Mouse (Mus musculus): ENCODE data around the gene Klrb1f.
"Not testable (repeated sequence)": the region's sequence is repeated elsewhere in the genome, so short reads cannot be mapped to it uniquely, and the experiment has no call there.

Klrb1f gene

DNA sequence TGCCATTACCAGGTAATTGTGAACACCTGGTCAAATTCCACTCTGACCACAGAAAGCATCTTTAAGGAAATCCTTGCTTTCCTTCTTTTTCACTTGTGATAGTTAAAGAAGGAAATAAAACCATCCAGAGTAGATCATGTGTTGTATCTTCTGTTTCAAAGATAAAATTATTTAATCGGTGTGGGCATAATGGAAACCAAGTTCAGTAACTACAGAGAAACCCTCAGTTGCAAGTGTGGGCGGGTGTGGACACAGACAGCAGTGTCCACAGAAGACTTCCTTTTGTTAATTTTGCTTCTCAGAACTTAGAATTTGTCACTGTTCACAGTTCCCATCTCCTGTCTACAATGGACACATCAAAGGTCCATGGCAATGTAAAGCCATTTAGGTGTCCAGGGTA, at the start of gene Klrb1f:
Gene Klrb1f (plus strand): TSS at position 301 of the 400 bp plus-strand sequence.
- no peak for DNase-seq (ENCODE audit: low spot score in 2 of 2)

DNA sequence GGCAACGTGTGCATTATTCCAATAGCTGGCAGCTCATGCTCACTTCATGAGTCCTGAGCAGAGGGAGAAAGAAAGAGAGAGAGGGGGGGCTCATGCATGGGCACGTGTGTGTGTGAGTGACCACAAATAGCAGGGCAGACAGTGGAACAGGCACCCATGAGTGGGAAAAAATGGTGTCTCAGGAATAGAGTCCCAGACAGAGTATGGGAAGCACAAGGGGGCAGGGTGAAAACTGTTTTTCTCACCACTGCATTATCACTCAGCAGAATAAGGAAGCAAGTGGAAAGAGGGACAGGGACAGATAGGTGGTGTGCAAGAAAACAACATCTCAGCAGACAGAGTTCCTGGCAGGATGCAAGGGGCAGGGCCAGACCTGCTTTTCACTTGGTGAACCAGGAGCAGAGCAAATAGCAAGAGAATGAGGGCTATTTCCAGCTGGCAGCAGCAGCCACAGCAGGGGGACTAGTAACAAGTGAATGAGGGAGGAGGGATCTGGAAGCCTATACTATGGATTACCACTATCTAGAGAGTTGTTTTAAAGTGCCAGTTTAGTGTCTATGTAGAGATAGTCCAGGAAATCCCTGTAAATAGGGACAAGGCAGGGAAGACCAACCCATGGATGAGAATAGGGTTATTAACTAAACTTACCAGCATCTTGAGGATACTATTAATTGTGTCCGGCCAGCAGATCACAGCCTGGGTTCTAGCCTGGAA, 49.5 kb upstream of the Klrb1f start:
- no peak for DNase-seq (ENCODE audit: low spot score in 2 of 2)

DNA sequence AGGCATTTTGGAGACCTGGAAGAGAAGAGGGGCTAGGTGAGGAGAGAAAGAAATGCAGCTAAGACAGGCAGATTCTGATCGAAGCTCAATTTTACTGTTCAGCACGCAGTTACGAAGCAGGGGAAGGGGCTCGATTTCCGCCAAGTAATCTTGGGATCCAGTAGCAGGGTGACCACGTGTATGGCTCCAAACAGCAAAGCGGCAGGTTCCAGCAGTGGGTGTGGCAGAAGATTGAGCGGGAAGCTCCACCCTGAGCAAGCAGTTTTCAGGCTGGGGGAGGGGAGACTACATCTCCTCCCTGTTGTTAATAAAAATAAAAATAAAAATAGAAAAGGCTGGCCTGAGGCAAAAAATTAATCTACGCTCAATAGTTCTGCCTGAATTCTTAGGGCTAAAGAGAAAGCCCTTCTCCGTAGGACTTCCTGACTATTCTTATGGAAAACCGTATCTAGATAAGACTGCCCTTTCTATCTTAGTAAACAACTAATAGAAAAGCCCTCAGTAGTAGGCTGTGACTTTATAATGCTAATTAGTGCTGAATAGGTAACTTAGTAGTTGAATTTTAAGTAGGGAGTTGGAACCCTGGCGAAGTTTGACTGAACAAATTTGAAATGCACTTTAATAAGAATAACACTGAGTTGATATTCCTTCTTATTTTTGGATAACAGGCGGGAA, 48.8 kb upstream of the Klrb1f start:
- DNase-seq (ENCODE audit: low spot score in 2 of 2): no peak

DNA sequence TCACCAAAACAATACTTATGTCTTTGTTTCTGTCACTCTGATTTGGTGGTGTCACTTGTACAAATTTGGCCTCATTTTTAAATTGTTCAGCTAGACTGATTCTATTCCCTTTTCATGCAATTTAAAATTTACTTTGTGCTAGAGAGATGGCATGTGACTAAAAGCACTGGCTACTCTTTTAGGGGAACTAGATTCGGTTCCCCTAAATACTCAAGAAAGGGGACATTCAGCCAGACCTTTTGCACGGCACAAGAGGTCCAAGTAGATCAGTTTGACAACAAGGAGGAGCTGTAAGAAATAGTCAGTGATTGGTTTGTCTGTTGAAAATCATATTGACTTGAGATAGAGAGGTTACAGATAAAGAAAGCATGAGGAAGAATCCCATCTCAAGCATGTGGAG, 44.3 kb upstream of the Klrb1f start:
- no peak for DNase-seq (ENCODE audit: low spot score in 2 of 2)

DNA sequence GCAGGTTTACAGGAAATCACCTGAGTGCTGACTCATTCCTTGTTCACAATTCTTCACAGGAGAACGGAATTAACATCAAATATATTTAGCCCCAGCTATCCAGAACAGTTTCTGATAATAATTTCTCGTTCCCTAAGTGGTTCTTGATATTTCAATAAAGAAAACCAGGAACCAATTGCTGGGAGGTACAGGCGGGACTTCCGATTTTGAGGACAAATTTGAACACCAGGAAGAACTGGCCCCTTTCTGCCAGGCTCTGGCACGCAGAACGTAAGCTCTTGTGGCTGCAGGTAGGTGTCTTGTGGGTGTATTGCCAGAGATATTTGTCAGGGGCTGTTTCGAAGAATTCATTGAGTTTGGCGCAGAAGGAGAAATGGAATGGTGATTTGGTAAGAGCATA, 37.1 kb upstream of the Klrb1f start:
- no peak for DNase-seq (ENCODE audit: low spot score in 2 of 2)

DNA sequence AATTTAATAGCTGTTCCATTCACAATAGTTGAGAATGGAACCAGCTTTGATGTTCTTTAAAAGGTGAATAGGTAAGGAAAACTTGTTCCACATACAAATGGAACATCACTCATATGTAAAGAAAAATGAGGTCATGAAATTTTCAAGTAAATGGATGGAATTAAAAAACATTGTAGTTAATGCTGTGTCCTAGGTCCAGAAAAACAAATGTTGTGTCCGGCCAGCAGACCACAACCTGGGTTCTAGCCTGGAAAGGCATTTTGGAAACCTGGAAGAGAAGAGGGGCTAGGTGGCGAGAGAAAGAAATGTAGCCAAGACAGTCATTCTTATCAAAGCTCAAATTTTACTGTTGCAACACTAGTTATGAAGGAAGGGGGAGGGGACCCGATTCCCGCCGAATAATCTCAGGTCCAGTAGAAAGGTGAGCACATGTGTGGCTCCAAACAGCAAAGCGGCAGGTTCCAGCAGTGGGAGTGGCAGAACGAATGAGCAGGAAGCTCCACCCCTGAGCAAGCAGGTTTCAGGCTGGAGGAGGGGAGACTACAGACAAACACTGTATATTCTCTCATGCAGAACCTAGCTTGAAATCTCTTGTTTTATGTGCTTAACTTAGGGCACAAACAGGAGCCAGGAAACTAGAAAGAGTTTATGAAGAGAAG, 35.7 kb upstream of the Klrb1f start:
- not testable (repeated sequence) for DNase-seq (ENCODE audit: low spot score in 2 of 2)

DNA sequence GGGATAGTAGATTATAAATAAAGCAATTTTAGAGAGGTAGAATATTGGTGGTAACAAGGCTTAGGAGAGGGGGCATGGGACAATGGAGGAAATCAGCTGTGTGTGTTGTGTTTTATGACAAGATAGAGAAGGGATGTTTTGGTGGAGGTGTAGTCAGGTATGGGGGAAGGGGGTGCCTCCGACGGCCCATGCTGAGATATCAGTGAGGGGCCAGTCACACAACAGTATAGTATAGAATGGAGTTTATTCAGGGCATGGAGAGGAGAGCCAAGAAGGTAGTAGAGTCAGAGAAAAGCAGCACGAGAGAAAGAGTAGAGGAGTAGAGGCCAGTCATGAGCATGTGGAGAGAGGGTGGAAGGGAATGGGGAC, 35.2 kb upstream of the Klrb1f start:
- DNase-seq (ENCODE audit: low spot score in 2 of 2): no peak

DNA sequence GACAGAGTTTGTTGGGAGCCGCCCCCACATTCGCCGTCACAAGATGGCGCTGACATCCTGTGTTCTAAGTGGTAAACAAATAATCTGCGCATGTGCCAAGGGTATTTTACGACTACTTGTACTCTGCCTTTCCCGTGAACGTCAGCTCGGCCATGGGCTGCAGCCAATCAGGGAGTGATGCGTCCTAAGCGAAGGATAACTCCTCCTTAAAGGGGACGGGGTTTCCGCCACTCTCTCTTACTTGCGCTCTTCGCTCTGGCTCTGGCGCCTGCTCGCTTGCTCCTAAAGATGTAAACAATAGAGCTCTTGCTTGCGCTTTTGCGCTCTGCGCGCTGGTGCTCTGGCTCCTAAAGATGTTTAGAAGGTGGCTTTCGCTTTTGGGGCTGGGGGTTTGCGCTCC, 33.7 kb upstream of the Klrb1f start:
- DNase-seq (ENCODE audit: low spot score in 2 of 2): not testable (repeated sequence)

DNA sequence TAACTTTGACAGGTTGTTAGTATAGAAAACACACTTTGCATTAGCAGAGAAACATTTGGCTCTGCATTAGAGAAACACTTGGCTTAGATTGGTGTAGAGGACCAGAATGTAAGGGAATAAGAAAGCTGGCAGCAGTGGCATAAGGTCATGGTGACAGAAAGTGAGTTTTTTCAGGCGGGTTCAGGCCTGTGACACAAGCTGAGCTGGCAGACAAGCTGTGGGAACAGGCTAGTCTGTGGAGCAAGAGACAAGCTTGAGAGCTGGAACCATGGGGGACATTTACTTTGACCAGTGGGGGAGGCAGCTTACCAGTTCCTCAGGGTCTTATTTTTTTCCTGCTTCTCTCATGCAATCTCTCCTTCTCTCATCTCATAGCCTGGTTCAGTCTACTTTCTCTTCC, 32.7 kb upstream of the Klrb1f start:
- no peak for DNase-seq (ENCODE audit: low spot score in 2 of 2)

DNA sequence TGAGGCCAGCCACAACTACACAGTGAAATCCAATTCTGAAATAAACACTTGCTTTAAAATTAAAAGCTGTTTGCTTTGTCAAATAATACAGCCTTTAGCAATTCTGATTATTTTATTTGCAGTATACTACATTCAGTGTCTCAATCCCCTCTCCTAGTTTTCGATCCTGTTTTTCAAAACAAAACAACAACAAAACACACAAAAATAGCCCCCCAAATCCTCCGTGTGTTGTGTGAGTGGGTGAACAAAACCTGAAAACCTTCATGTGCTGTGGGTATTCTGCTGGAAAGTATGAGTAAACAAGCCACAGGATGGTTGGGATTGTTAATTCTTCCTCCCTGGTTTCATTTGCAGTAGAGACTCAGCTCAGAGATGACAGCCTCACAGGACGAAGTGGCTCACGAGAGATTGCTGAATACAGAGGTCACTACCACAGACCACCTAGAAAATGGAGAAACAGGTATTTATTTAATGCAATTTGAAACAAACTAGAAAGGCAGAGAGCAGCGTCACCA, 31.9 kb upstream of the Klrb1f start:
- no peak for DNase-seq (ENCODE audit: low spot score in 2 of 2)

DNA sequence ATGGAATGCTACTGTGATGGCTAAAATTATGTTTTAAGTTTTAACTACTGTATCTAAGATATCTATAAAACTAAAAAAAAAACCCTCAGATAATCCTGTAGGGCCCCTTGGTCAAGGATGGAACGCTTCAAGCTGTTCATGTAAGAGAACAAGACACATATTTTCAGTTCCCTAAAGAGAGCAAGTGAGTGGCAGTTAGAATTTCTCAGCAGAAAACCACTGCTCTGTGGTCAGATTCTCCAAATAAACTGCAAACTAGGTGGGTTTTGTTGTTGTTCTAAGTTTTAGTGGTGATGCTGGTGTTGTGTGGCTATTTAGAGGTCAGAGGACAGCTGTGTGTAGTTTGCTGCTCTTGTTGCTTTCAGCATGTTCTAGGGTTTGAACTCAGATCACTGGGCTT, 31.3 kb upstream of the Klrb1f start:
- peak; percentile 32 to 49 for DNase-seq (ENCODE audit: low spot score in 2 of 2)

DNA sequence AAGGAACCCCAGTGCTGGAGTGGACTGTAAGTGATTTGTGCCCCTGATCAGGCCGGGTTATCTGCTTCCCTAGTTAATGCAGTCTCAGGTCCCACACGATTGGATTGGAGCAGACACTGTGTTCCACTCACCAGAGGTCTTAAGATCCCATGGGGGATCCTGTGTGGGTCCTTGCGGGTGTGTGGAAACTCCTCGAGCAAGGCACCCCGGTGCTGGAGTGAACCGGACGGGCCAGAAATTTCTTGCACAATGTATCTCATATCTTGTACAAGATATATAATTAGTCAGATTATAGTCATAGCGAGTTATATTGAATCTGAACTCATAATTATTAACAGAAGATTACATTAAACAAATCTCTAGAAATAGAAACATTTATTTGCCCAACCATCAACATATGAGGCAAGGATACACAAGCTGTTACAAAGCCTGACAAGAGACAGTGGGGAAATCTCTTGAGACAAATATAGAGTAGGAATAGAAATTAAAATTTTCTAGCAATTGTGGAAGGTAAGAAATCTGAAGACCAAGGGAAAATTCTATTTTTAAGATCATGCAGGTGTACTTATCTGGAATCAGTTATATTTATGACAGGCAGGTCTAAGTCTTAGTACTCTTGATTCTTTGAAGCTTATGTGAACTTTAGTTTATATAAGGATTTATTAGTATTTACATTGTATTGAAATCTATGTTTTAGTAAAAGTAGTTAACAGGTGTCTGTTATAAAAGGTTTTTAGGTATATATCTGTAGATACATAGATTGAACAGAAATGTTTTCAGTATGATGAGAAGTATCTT, 18.1 kb upstream of the Klrb1f start:
- no peak for DNase-seq (ENCODE audit: low spot score in 2 of 2)

DNA sequence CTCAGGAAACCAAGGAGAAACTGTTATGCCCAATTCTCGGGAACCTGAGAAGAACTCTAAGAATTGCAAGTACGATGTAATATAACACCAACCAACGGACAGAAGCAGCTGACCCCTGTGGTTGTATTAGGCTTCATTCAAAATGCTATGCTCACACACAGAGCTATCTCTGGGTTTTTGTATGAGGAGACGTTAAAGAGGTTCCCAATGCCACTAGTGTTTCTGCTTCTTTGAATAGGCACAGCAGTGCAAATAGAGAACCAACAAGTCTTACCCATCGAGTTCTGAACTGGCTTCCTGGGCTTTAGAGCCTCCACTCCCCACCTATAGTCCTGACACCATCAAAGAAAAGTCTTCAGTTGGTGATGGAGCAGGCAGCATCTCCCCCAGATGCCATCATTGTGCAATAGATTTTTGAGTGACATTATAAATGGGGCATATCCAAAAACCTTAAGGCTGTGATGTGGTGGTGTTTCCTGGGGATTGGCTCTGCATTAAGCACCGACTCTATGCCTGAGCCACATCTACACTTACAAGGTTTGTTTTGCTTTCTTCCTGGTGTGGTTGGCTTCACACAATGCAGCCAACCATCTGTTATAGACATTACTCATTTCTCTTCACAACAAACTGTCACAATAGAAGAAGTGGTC, 15.4 kb upstream of the Klrb1f start:
- DNase-seq (ENCODE audit: low spot score in 2 of 2): no peak

DNA sequence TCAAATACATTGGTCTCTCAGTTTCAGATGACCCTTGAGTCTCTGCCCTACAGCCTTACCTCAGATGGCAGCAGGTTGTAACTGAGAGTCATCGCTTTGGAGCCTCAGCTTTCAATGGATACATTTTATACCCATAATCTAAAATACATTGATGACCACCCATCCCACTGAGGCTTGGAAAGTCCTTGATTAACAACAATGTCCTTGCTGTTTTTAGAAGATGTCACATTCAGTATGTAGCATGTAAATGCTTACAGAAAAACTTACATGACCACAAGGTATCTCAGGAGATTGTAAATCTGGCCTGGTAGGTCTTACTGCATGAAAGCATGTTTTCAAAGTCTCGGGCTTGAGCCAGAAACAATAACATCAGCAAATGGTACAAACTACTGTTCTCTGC, 14.7 kb upstream of the Klrb1f start:
- DNase-seq (ENCODE audit: low spot score in 2 of 2): no peak

DNA sequence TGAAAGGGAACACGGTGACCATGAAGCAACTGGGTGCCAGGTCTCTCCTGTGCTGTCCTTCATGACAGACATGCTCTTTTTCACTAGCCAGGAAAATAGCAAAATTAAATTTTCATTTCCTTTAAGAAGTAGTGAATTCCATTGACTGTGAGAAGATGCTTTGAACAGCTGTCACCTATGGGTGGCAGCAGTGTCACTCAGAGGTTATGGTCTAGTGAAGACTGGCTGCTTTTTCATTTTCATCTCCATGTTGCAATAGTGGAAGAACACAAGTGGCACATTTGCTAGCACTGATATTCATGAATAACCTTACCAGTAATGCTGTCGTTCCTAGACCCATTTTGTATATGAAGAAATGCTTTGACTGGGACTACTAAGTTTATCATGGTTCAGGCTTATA, 12.3 kb upstream of the Klrb1f start:
- DNase-seq (ENCODE audit: low spot score in 2 of 2): peak; percentile 58 to 64

DNA sequence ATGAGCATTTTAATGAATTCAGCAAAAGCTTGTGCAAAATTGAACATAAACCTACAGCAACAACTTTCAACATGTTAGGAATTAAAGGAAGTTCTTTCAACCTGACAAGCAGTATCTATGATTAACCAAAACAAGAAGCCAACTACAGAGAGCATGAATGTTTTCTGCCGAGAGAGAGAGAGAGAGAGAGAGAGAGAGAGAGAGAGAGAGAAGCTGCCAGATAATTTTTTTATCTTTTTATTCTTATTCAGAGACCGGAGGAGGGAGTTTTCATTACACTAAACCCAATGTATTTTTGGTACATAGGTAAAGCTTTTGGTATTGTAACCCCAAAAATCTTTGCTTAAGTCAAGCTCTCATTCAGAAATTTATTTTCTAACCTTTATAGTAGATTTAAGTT, 10.7 kb upstream of the Klrb1f start:
- no peak for DNase-seq (ENCODE audit: low spot score in 2 of 2)

DNA sequence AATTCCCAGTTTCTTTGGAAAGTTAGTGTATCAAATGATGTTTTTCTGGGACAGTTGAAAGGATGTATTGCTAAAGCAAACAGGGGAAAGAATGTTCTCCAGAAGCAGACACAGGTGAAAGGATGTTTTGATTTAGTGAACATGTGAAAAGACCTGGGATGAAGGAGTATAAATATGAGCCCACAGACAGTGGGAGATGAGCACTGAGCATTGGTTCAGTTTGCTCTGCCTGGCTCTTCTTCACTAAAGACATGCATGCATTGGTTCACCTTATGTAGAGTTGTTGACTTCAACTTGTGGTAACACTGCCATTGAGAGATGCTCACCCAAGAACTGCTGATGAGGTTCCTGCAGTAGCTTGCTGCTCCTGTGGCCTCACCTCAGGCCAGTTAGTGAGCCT, 9.4 kb upstream of the Klrb1f start:
- no peak for DNase-seq (ENCODE audit: low spot score in 2 of 2)

DNA sequence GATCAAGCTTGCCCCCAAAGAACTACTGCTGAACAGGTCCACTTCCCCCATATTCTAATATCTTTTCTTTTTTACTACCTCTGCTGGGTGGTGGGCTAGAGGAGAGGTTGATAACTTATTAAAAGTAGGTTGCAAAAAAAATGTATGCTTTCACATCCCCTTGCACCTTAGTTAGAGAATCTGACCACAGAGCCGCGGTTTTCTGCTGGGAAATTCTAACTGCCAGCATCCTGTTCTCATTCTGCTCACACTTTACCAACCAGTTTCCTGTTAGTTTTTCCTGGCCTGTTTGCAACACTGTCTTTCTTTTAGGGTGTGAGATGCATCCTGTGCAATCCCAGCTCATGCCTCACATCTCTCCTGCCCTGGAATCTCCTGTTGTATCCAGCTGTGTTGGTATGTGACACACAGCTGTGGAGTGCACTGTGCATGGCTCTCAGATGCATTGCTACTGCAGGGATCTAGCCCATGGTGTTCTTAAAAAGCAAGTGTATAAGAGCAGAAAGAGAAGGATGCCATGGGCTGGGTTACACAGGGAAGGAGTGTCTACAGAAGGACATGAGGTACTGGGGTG, 8.7 kb upstream of the Klrb1f start:
- peak; percentile 72 to 73 for DNase-seq (ENCODE audit: low spot score in 2 of 2)

DNA sequence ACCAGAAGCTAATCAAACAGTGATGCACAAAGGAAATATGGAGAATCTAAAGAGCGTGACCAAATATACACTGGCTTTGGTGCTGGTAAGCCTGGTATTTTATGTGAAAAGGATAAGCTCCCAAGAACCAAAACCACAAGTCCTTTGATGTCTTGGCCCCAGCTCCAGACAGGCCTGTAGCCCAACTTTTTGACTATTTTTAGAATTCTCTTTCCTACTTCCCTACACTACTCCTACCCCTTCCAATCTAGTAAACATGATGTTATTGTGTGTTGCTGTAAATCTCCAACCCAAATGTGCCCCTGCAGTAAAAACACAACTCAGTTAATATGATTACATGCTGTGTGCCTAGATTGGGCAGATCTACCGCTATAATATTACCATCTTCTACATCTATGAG, 4.2 kb upstream of the Klrb1f start:
- no peak for DNase-seq (ENCODE audit: low spot score in 2 of 2)

DNA sequence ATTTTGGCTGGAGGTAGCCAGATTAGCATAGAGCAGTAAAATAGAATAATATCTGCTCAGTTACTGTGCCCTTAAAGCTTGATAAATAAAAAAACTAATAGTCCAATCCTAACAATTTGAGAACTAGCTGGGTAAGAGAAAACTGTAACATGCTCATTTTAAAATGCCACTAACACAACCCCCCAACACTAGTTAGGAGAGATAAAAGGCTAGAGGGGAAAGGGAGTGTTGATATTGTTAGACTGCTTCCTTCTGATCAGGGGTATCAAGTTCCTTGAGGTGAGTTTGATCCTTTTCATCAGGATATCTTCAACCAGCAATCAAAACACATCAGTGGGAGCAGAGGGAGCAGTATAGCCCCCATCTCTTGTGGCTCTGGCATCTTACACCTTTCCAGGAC, 3.2 kb upstream of the Klrb1f start:
- no peak for DNase-seq (ENCODE audit: low spot score in 2 of 2)

DNA sequence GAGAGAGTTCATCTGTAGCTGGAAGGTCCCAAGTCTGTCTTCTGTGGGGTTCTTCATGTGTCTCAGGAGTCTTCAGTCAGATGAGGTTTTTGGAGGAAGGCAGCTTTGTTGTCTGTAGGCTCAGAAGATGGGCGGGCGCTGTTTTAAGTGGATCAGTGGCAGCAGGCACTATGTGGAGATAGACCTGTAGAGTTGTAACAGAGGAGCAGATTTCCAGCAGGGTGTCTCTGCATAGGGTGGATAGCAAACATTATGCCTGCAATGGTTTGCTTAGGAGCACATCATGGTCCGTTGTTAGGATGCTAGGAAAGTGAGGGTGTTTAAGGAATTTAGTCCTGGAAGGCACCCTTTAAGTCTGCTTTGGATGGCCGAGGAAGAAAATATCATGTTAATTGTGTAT, 2.7 kb downstream of the Klrb1f start:
- DNase-seq (ENCODE audit: low spot score in 2 of 2): no peak
